Mouse (Mus musculus): Measurements from ENCODE around the gene Sh3gl2.

Gene Sh3gl2

DNA sequence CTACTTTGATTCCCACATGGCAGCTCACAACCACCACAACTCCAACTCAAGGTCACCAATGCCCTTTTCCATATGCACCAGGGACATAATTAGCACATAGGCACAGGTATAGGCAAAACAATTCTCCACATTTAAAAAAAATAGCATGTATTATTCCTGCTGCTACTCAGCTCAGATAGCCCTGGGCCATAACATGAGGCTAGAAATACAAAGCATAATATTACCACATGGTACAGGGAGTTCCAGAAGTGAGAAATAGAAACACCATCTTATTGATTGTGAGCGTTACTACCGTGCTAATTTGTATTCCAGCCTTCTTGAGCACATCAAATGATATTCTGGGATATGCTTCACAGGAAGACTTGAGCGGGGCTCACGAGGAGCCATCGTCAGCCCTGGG is 464.3 kb downstream of the Sh3gl2 start:
- DNase-seq = no peak

DNA sequence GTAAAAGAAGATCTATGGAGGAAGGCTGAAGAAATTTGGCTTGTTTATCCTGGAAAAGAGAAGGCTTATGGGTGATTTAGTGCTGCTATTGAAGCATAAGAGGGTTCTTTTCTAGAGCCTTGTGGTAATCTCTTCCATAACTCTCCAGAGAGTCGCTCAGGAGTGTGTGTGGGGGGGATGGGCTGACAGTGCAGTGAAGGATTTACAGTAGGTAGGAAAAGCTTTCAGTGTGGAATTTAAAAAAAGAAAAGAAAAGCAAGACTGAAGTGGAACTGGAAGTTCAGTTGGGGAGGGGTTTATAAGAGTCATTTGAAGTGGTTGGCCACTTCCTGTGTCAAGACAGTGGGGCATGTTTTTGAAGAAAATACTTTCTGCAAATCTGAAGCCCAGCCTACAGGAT is 464.8 kb downstream of the Sh3gl2 start:
- no peak for DNase-seq

DNA sequence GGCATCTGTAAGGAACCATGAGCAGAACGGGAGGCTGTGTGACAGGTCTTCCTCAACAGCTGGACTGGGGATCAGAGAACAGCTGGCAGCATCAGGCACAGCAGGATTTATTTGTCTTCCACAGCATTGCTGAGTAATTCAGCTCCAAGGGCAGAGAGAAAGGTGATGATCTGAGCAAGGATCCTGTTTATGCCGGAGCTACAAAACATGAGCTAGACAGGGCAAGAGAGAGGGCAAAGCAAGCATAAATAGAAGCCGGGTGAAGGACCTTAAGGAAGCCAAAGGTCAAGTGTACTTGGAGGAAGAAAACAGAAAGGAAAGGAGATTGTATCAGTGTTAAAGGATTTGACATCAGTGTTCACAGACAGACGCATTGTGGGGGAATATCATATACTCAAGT is 467.4 kb downstream of the Sh3gl2 start:
- DNase-seq = no peak

DNA sequence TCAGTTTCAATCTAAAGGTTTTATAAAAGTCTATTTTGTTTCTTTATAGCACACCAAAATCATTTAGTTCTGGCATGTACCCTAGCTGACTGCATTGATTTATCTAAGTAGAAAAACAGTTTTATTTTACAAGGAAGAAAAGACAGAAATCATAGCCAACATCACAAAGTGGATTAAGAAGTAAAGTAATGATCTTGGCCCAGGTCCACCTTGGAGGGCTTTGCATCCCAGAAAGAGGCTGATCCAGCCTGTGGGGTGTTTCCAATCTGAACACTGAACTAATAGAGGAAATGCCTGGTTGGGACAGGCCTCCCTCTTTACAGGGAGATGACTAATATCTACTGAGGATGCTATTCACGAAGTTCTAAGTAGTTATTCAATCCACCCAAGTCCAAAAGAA is 472.7 kb downstream of the Sh3gl2 start:
- no peak for DNase-seq

DNA sequence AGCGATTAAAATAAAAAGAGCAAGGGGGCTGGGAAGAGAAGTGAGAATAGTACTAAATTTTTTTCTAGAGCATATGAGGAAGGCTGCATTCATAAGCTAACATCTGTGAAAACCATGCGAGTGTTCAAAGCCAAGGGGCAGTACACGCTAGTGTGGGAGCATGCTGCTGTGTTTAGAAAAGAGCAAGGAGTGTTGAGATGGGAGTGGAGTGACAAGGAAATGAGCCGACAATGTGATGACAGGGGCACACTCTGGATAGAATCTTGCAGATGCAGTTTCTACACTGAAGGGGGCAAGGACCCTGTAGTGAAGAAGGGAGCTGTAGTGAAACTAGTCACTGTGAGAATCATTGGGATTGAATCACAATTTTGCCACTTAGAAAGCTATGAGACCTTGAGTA is 481.2 kb downstream of the Sh3gl2 start:
- no peak for DNase-seq
